Mouse (Mus musculus) limb, embryonic 10.5 days (tissue): Measurements from ENCODE around the gene Pip5k1b. TPM values are rescaled to one million over a fixed set of nuclear protein-coding genes. Genes with fewer than 3 reads are reported as not detected.

Experiments used
- DNase-seq: peaks from one replicate; pipeline ENCODE4 v3.0.0-alpha.2; 2017; ENCODE audit warnings: low spot score
- H3K27ac ChIP-seq: fragments of 300-500 bp; sonication (generic); 2 replicates; pipeline ENCODE4 v1.5.1; 2016; ENCODE audit warnings: mild to moderate bottlenecking
- H3K27me3 ChIP-seq: fragments of 300-500 bp; sonication (generic); 2 replicates; pipeline ENCODE4 v1.6.1; 2016; ENCODE audit warnings: low read depth, mild to moderate bottlenecking; ENCODE audit not compliant: poor library complexity, severe bottlenecking
- H3K36me3 ChIP-seq: fragments of 300-500 bp; sonication (generic); 2 replicates; pipeline ENCODE4 v1.6.1; 2016; ENCODE audit warnings: mild to moderate bottlenecking, moderate library complexity
- H3K4me1 ChIP-seq: fragments of 300-500 bp; sonication (generic); 2 replicates; pipeline ENCODE4 v1.6.1; 2016
- H3K4me3 ChIP-seq: fragments of 300-500 bp; sonication (generic); 2 replicates; pipeline ENCODE4 v1.5.1; 2016; ENCODE audit warnings: mild to moderate bottlenecking, moderate library complexity
- H3K9me3 ChIP-seq: fragments of 300-500 bp; sonication (generic); replicated peaks from 2 replicates; pipeline ENCODE4 v1.6.1; 2016; ENCODE audit warnings: mild to moderate bottlenecking
- WGBS: fragments of 180-500 bp; shearing (Covaris S2); methylation state at CpG from one replicate; pipeline ENCODE4 v1.1.7; 2016; 5-methylcytosine and 5-hydroxymethylcytosine counted together
- polyA plus RNA-seq: library from polyadenylated mRNA; unstranded; fragments of >200 nt; fragmentation: Nextera tagmentation; extraction: Ambion mirVana; gene quantifications from 2 replicates; pipeline ENCODE4 v1.2.1, GENCODE M21; 2016

Pip5k1b gene
- polyA plus RNA-seq = 0.28 and 0.50 TPM in 2 replicates

DNA sequence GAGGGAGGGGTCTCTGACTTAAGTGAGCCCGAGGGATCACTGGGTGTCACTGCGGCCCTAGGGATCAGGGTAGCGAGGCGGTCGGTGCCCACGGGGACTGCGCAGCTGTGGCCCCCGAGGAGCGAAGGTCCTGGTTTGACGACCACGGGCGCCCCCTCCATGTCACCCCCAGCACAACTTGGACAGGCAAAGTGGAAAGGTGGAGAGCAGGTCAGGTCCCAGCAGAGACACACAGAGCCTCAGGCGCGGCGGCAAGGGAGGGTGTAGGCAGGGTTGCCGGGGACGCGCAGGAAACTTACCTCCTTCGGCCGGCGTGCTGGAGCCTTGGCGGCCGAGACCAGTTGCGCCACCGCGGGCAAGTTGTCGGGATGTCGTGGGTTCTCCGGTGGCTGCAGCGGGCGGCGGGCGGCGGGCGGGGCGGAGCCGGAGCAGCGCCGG, at the start of gene Pip5k1b:
TSS of gene Pip5k1b (minus strand) at position 407 of the 438 bp plus-strand sequence.
- peaks cover 34% of the 10 kb centered on the region for H3K4me1 ChIP-seq
- DNase-seq = peak; percentile 70

DNA sequence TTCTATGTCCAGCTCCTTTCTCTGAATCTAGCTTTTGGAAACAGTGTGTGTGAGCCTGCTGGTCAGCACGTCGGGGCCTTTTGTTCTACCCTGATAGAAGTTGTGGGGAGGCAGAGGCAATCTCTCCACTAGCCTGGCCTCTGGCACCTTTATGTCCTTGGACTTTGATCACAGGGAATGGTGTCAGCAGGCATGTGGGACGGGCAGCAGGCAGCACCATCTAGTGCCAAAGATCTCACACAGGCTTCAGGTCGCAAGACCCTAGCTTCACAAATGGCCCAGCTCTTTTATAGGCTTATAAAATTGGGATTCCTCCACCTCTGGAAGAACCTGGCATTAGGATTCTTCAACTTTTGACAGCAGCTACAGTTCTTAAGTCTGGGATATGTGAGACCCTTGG, 48.4 kb upstream of the Pip5k1b start:
- Histone ChIP-seq H3K4me3 (no peak overlapping the region), H3K36me3 (no peaks in the 10 kb centered on the region), H3K27ac (no peak overlapping the region), H3K27me3 (no peaks in the 10 kb centered on the region), H3K4me1 (peaks cover 2% of the 10 kb centered on the region; the same call in 1 of the 2 replicates), H3K9me3 (no peaks in the 10 kb centered on the region)
- 60% methylated on average over 4 of the region's 4 CpGs for WGBS
- no peak for DNase-seq

More for the DNA sequence above, at the start of gene Pip5k1b:
- Histone ChIP-seq H3K9me3 (no peaks in the 10 kb centered on the region), H3K27ac (peak within 1 kb of the TSS; percentile 81), H3K36me3 (no peaks in the 10 kb centered on the region), H3K4me3 (peak within 1 kb of the TSS; percentile 74), H3K27me3 (peaks cover 48% of the 10 kb centered on the region)
- WGBS = under 1% methylated on average over 39 of the region's 39 CpGs

DNA sequence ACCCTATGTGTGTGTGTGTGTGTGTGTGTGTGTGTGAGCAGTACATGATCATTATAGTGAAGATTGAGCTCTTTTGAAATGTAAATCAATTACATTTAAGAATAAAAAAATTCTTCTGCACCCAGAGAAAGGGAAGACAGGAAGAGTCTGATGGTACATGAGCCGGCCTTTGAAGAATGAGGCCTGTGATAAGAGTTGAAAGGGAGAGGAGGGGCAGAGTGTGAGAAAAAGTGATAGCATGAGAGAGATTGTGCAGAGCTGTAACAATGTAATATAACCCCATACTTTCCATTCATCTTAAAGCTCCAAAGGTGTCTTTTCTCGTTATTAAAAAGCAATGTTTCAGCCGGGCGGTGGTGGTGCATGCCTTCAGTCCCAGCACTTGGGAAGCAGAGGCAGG, 47.8 kb upstream of the Pip5k1b start:
- Histone ChIP-seq H3K9me3 (no peaks in the 10 kb centered on the region), H3K27ac (no peak overlapping the region), H3K27me3 (no peaks in the 10 kb centered on the region), H3K4me1 (peaks cover 2% of the 10 kb centered on the region; the same call in 1 of the 2 replicates), H3K4me3 (no peak overlapping the region), H3K36me3 (no peaks in the 10 kb centered on the region)
- WGBS = 89% methylated on average over 4 of the region's 4 CpGs
- no peak for DNase-seq

GRCm38 (mm10) chr19:24586726-24587125, 31.1 kb upstream of the Pip5k1b start:
- Histone ChIP-seq H3K36me3 (no peaks in the 10 kb centered on the region), H3K4me3 (no peak overlapping the region), H3K27me3 (no peaks in the 10 kb centered on the region), H3K9me3 (no peaks in the 10 kb centered on the region), H3K4me1 (no peaks in the 10 kb centered on the region), H3K27ac (no peak overlapping the region)
- 54% methylated on average over 2 of the region's 2 CpGs for WGBS
- no peak for DNase-seq

DNA sequence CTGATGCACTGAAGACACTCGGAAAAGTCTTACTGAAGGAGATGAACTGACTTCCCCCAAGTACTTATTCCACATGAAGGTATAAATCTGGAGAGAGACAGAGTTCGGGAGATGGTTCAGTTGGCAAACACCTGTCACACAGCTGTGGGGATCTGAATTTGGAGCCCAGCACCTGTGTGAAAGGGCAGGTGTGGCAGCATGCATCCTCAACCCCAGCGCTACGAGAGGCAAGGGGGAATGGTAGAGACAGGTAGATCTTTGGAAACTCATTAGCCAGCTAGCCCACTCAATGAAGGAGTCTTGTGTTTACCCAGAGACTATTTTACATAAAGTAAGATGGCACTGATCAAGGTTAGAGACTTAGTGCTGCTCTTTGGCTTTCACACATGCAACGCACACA, 29.5 kb upstream of the Pip5k1b start:
- H3K36me3 ChIP-seq = no peaks in the 10 kb centered on the region
- H3K9me3 ChIP-seq = no peaks in the 10 kb centered on the region
- H3K27me3 ChIP-seq = no peaks in the 10 kb centered on the region
- no peaks in the 10 kb centered on the region for H3K4me1 ChIP-seq
- H3K27ac ChIP-seq = no peak overlapping the region
- no peak overlapping the region for H3K4me3 ChIP-seq
- no peak for DNase-seq
- 95% methylated on average over 5 of the region's 5 CpGs for WGBS

GRCm38 (mm10) chr19:24583956-24584355, 28.3 kb upstream of the Pip5k1b start:
- no peak overlapping the region for H3K27ac ChIP-seq
- no peaks in the 10 kb centered on the region for H3K9me3 ChIP-seq
- no peaks in the 10 kb centered on the region for H3K4me1 ChIP-seq
- no peak for DNase-seq
- H3K27me3 ChIP-seq = no peaks in the 10 kb centered on the region
- H3K4me3 ChIP-seq = no peak overlapping the region
- H3K36me3 ChIP-seq = no peaks in the 10 kb centered on the region
- WGBS = 90% methylated on average over 8 of the region's 8 CpGs

- 0 out of 2 replicates have a peak, but pooled peaks cover 4% of the 10 kb centered on the region for H3K4me1 ChIP-seq
- H3K9me3 ChIP-seq = no peaks in the 10 kb centered on the region
- H3K27ac ChIP-seq = no peak overlapping the region
- no peaks in the 10 kb centered on the region for H3K27me3 ChIP-seq
- DNase-seq = no peak
- H3K36me3 ChIP-seq = no peaks in the 10 kb centered on the region
- H3K4me3 ChIP-seq = no peak overlapping the region
- WGBS = 93% methylated on average over 13 of the region's 13 CpGs
Observed at GRCm38 (mm10) chr19:24576125-24576524, 20.5 kb upstream of the Pip5k1b start.

DNA sequence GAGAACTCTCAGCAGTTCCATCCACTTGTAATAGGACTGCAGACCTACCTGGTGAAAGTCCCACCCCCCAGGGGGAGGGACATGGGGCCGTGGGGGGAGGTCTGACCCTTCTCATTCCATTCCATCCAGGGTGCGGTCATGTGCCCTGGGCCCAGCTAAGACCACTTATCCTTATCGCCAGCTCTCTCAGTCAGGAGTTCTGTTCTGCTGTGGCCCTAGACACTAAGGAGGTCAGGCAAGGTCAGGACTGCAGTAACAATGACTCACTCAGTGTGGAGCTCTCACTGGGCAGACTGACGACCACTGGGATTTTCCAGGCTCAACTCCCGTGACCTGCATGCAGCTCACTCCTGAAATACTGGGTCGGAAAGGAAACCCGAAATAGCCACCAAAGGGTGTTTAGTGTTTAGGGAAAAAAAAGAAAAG, 16.1 kb upstream of the Pip5k1b start:
- 53% methylated on average over 7 of the region's 7 CpGs for WGBS
- H3K4me3 ChIP-seq = no peak overlapping the region
- H3K27me3 ChIP-seq = no peaks in the 10 kb centered on the region
- no peak for DNase-seq
- no peaks in the 10 kb centered on the region for H3K36me3 ChIP-seq
- 0 out of 2 replicates have a peak, but pooled peaks cover 4% of the 10 kb centered on the region for H3K4me1 ChIP-seq
- no peak overlapping the region for H3K27ac ChIP-seq
- no peaks in the 10 kb centered on the region for H3K9me3 ChIP-seq

- DNase-seq = no peak
- 93% methylated on average over 8 of the region's 8 CpGs for WGBS
Observed at GRCm38 (mm10) chr19:24570969-24571368, 15.3 kb upstream of the Pip5k1b start.

GRCm38 (mm10) chr19:24557456-24557855, 1.8 kb upstream of the Pip5k1b start:
- Histone ChIP-seq H3K36me3 (no peaks in the 10 kb centered on the region), H3K4me1 (peaks cover 34% of the 10 kb centered on the region), H3K9me3 (no peaks in the 10 kb centered on the region), H3K27ac (no peak overlapping the region), H3K4me3 (peak overlapping the region; percentile 7; the same call in 1 of the 2 replicates), H3K27me3 (peaks cover 48% of the 10 kb centered on the region)
- WGBS = 2% methylated on average over 11 of the region's 11 CpGs
- DNase-seq = peak; percentile 59

More at GRCm38 (mm10) chr19:24570969-24571368, 15.3 kb upstream of the Pip5k1b start:
- Histone ChIP-seq H3K9me3 (no peaks in the 10 kb centered on the region), H3K4me1 (0 out of 2 replicates have a peak, but pooled peaks cover 4% of the 10 kb centered on the region), H3K36me3 (no peaks in the 10 kb centered on the region), H3K4me3 (no peak overlapping the region), H3K27me3 (no peaks in the 10 kb centered on the region), H3K27ac (no peak overlapping the region)

DNA sequence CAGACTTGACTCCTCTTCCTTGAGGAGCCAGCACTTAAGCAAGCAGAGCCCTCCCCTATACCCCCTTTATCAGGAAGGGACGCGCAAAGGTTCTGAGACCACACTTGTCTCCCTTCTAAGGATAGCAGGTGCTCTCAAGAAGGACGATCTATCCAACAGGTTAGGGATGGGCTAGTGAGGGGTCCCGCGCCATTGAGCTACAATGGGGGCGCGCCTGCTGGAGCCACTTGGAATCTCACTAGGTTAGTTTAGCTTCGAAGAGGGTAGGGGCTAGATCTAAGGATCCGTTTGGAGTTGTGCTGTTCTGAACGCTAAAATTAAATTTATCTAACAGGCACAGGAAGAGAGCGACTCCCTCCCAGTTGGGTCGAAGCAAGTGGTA, 904 bp upstream of the Pip5k1b start:
- Histone ChIP-seq H3K4me3 (peak overlapping the region; percentile 74), H3K27ac (peak overlapping the region; percentile 81; the same call in 1 of the 2 replicates), H3K27me3 (peaks cover 48% of the 10 kb centered on the region), H3K9me3 (no peaks in the 10 kb centered on the region), H3K4me1 (peaks cover 34% of the 10 kb centered on the region), H3K36me3 (no peaks in the 10 kb centered on the region)
- WGBS = 5% methylated on average over 12 of the region's 12 CpGs
- no peak for DNase-seq

- Histone ChIP-seq H3K9me3 (no peaks in the 10 kb centered on the region), H3K4me1 (peaks cover 34% of the 10 kb centered on the region), H3K27ac (peak overlapping the region; percentile 81), H3K4me3 (peak overlapping the region; percentile 74), H3K36me3 (no peaks in the 10 kb centered on the region), H3K27me3 (peaks cover 48% of the 10 kb centered on the region)
- DNase-seq = peak; percentile 82
- under 1% methylated on average over 42 of the region's 74 CpGs for WGBS
Observed at GRCm38 (mm10) chr19:24555904-24556584, 372 bp upstream of the Pip5k1b start.

DNA sequence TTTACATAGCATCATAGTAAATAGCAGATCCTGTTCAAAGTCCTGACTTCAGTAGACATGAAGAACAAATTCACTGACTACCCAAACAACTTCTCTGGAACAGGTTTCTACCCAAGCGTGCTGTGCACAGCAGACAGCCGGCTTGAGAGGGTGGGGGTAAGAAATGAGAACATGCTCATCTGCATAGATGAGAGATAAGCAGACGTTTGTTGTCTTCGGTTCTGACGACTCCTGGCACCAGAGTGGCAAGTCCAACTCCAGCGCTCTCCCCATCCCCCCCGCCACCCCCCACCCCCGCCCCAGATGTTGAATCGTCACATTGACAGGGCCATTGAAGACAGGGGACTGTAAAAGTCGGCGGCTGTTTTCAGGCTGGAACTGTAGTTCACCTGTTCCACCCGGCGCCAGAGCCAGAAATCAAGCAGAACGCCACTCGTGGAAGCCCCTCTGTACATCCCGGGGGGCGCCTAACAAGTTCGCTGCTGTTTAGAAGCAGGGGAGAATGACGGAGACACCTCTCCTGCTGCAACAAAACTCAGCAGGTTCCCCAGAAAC, 684 bp downstream of the Pip5k1b start:
- H3K4me3 ChIP-seq = peak overlapping the region; percentile 74
- no peaks in the 10 kb centered on the region for H3K9me3 ChIP-seq
- no peak for DNase-seq
- peaks cover 48% of the 10 kb centered on the region for H3K27me3 ChIP-seq
- H3K27ac ChIP-seq = peak overlapping the region; percentile 81; the same call in 1 of the 2 replicates
- WGBS = under 1% methylated on average over 19 of the region's 19 CpGs
- H3K4me1 ChIP-seq = peaks cover 34% of the 10 kb centered on the region
- H3K36me3 ChIP-seq = no peaks in the 10 kb centered on the region
